Mouse (Mus musculus) stomach, embryonic 14.5 days (tissue): ENCODE measurements around the gene Pard3b. TPM values are rescaled to one million over a fixed set of nuclear protein-coding genes. Genes with fewer than 3 reads are reported as not detected.

Experiments used
- ATAC-seq: fragments of 200-750 bp; cut with Nextera tagmentation; 2 replicates; pipeline ENCODE4 v1.8.0; 2017; ENCODE audit warnings: low read depth, moderate TSS enrichment; ENCODE audit not compliant: insufficient number of reproducible peaks, insufficient read depth, low FRiP score
- H3K27ac ChIP-seq: fragments of 300-500 bp; sonication (generic); 2 replicates; pipeline ENCODE4 v1.5.1; 2014; ENCODE audit warnings: mild to moderate bottlenecking, low read length, moderate library complexity, mixed read lengths
- H3K27me3 ChIP-seq: fragments of 300-500 bp; sonication (generic); 2 replicates; pipeline ENCODE4 v1.6.1; 2014; ENCODE audit warnings: low read length, control low read depth, mixed read lengths; ENCODE audit not compliant: control insufficient read depth, insufficient read depth
- H3K36me3 ChIP-seq: fragments of 300-500 bp; sonication (generic); 2 replicates; pipeline ENCODE4 v1.6.1; 2014; ENCODE audit warnings: mild to moderate bottlenecking, control low read depth, low read length, moderate library complexity, mixed read lengths; ENCODE audit not compliant: control insufficient read depth, insufficient read depth
- H3K4me1 ChIP-seq: fragments of 300-500 bp; sonication (generic); 2 replicates; pipeline ENCODE4 v1.6.1; 2014; ENCODE audit warnings: low read length, control low read depth, mixed read lengths; ENCODE audit not compliant: control insufficient read depth, insufficient read depth
- H3K4me2 ChIP-seq: fragments of 300-500 bp; sonication (generic); replicated peaks from 2 replicates; pipeline ENCODE4 v1.6.1; 2014; ENCODE audit warnings: low read depth, low read length, control low read depth
- H3K4me3 ChIP-seq: fragments of 300-500 bp; sonication (generic); 2 replicates; pipeline ENCODE4 v1.5.1; 2014; ENCODE audit warnings: low read depth, low read length, control low read depth
- H3K9ac ChIP-seq: fragments of 300-500 bp; sonication (generic); replicated peaks from 2 replicates; pipeline ENCODE4 v1.6.1; 2014; ENCODE audit warnings: low read depth, mild to moderate bottlenecking, control low read depth, low read length, moderate library complexity, mixed read lengths
- H3K9me3 ChIP-seq: fragments of 300-500 bp; sonication (generic); 2 replicates; pipeline ENCODE4 v1.6.1; 2016; ENCODE audit warnings: low read depth, low read length, control low read depth; ENCODE audit not compliant: control insufficient read depth
- WGBS: fragments of 180-500 bp; shearing (Covaris S2); extraction: QIAGEN DNeasy Blood & Tissue Kit; methylation state at CpG from one replicate; pipeline ENCODE4 v1.1.7; 2014; 5-methylcytosine and 5-hydroxymethylcytosine counted together
- polyA plus RNA-seq: library from polyadenylated mRNA; unstranded; fragments of >200 nt; fragmentation: Nextera tagmentation; extraction: Ambion mirVana; gene quantifications from 2 replicates; pipeline ENCODE4 v1.2.1, GENCODE M21; 2014

Pard3b gene
- polyA plus RNA-seq, 1 experiment from 2014 or later = 36.3 TPM

DNA sequence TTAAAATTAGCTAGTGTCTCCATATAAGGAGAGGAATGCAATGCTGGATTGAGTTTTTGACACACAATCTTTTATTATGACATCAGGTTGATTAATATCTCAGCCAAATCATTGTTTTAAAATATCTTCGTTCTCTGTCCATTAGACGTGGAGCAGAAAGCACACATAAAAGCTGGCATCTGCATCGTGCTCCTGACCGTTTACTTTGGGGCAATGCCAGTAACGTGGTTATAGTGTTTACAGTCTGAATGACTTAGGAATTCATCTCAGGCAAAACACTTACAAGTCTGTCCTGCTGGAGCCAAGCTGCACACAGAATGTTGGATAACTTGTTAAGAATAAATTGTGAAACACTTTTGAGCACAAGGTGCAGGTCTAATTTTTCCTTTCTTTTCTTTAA, 141.3 kb downstream of the Pard3b start:
- ATAC-seq = no peak
- no peak overlapping the region for H3K4me3 ChIP-seq
- H3K4me2 ChIP-seq = no peak overlapping the region
- H3K9ac ChIP-seq = no peak overlapping the region
- no peaks in the 10 kb centered on the region for H3K9me3 ChIP-seq
- no peaks in the 10 kb centered on the region for H3K27me3 ChIP-seq
- no peak overlapping the region for H3K27ac ChIP-seq
- 14% methylated on average over 5 of the region's 5 CpGs for WGBS
- no peaks in the 10 kb centered on the region for H3K4me1 ChIP-seq
- H3K36me3 ChIP-seq = no peaks in the 10 kb centered on the region

GRCm38 (mm10) chr1:61796296-61796695, 157.7 kb downstream of the Pard3b start:
- no peak overlapping the region for H3K27ac ChIP-seq
- ATAC-seq = no peak
- no peaks in the 10 kb centered on the region for H3K9me3 ChIP-seq
- H3K27me3 ChIP-seq = no peaks in the 10 kb centered on the region
- H3K9ac ChIP-seq = no peak overlapping the region
- H3K36me3 ChIP-seq = no peaks in the 10 kb centered on the region
- no peak overlapping the region for H3K4me2 ChIP-seq
- no peaks in the 10 kb centered on the region for H3K4me1 ChIP-seq
- H3K4me3 ChIP-seq = no peak overlapping the region
- 79% methylated on average over 5 of the region's 5 CpGs for WGBS

DNA sequence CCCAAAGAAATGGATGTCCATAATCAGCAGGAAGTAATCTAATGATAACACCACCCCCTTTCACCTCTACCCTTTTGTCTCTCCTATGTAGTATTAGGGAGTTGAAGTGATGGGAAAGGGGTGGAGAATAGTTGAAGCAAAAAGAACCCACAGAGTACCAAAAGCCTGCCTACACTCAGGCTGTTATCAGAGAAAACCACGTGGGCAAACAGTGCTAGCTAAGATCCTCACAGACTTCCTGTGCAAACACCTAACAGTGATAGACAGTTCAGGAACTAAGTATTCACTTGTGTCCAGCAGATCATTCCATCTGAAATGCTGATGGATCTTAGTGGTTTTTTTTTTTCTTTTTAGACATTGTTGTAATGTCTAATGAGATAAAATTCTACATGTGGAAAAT, 181.6 kb downstream of the Pard3b start:
- Histone ChIP-seq H3K36me3 (no peaks in the 10 kb centered on the region), H3K9me3 (no peaks in the 10 kb centered on the region), H3K4me2 (no peak overlapping the region), H3K9ac (no peak overlapping the region), H3K27me3 (no peaks in the 10 kb centered on the region), H3K4me3 (no peak overlapping the region), H3K4me1 (no peaks in the 10 kb centered on the region), H3K27ac (no peak overlapping the region)
- WGBS = 23% methylated on average over 1 of the region's 1 CpGs
- ATAC-seq = no peak

DNA sequence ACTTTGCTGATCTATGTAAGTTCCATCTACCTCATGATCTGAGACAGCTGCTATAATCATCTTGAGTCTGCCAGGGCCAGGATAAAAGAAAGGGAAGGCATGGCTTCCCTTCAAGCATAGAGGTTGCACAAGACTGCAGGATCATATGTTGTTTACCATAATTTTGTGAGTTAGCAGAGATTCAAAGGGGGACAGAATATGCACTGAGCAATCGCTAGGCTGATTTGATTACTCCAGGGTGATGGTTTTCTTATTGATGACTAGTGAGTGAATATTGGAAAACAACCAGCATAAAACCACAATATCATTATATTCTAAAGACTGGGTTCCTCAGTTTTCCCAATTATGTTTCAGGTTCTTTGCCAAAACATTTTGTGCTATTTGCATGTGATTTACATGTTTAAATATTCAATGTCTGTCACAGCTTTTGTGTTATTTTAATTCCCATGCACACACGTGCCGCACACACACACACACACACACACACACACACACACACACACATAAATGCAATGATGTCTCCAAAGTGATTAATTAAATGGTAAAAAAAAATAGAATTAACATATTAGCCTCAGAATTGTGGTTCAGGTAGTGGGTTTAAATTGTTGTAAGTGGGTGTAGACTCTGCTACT, 187.1 kb downstream of the Pard3b start:
- Histone ChIP-seq H3K4me3 (no peak overlapping the region), H3K9me3 (no peaks in the 10 kb centered on the region), H3K27me3 (no peaks in the 10 kb centered on the region), H3K4me2 (no peak overlapping the region), H3K9ac (no peak overlapping the region), H3K27ac (no peak overlapping the region), H3K36me3 (no peaks in the 10 kb centered on the region), H3K4me1 (no peaks in the 10 kb centered on the region)
- no peak for ATAC-seq
- WGBS = 95% methylated on average over 3 of the region's 3 CpGs

DNA sequence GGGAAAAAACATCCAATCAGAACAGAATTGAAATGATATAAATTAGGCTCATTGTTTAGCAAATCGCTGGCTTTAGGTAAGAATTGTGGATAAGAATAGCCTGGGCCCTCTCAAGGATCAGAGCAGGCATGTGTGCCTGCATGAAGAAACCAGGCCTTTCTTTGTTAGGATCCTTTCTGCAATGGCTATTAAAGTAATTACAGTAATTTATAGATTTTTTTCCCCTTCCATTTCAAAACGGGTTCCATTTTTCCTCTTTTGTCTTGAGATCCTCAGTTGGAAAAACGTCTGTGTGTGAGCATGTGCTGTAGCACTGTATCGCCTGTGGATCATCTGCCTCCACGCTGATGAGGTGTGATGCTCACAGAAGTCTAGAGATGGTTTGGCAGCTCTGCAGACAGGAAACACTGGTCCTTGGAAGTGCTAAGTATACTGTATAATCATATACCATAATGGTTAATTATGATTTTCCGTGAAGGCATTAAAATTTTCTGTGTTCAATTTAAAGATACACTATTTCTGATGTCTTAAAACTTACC, 198.5 kb downstream of the Pard3b start:
- H3K27me3 ChIP-seq = no peaks in the 10 kb centered on the region
- 75% methylated on average over 6 of the region's 6 CpGs for WGBS
- H3K4me1 ChIP-seq = no peaks in the 10 kb centered on the region
- H3K9me3 ChIP-seq = no peaks in the 10 kb centered on the region
- H3K9ac ChIP-seq = no peak overlapping the region
- H3K4me3 ChIP-seq = no peak overlapping the region
- H3K36me3 ChIP-seq = no peaks in the 10 kb centered on the region
- no peak overlapping the region for H3K27ac ChIP-seq
- ATAC-seq = no peak
- no peak overlapping the region for H3K4me2 ChIP-seq

GRCm38 (mm10) chr1:61846606-61847005, 208.0 kb downstream of the Pard3b start:
- Histone ChIP-seq H3K27ac (no peak overlapping the region), H3K9ac (no peak overlapping the region), H3K9me3 (no peaks in the 10 kb centered on the region), H3K27me3 (no peaks in the 10 kb centered on the region), H3K4me2 (no peak overlapping the region), H3K4me3 (no peak overlapping the region), H3K36me3 (no peaks in the 10 kb centered on the region), H3K4me1 (no peaks in the 10 kb centered on the region)
- ATAC-seq = no peak

DNA sequence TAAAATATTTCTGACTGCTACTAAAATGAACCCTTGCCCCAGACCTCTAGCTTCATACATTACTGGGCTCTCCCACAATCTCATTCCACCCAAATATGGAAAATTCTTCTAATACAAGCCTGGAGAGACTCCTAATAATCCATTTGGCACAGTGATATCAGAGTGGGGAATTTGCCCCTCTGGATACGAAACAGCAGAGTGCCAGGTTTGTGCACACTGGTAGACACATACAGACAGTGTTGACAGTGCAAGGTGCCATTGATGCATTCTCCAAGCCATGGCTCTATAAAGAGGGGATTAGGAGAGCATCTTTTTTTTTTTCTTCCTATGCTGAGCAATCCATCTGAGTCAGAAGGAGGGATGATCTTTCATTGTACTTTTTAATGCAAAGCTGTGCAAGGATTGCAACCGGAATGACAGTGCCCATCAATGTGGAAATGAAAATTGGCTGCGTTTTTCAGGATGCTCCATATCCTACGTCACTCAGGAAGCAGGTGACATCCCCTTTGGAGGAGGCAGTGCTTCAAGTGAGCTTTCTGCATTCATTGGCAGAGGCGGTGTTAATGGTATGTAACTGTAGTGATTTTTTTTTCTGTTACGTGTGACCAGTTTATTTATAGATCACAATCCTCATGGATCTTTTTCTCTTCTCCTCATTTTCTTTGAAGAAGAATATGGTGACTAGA, 210.5 kb downstream of the Pard3b start:
- Histone ChIP-seq H3K4me2 (no peak overlapping the region), H3K27ac (no peak overlapping the region), H3K27me3 (no peaks in the 10 kb centered on the region), H3K9ac (no peak overlapping the region), H3K4me3 (no peak overlapping the region), H3K36me3 (no peaks in the 10 kb centered on the region), H3K4me1 (no peaks in the 10 kb centered on the region), H3K9me3 (no peaks in the 10 kb centered on the region)
- WGBS = 71% methylated on average over 6 of the region's 6 CpGs
- no peak for ATAC-seq

DNA sequence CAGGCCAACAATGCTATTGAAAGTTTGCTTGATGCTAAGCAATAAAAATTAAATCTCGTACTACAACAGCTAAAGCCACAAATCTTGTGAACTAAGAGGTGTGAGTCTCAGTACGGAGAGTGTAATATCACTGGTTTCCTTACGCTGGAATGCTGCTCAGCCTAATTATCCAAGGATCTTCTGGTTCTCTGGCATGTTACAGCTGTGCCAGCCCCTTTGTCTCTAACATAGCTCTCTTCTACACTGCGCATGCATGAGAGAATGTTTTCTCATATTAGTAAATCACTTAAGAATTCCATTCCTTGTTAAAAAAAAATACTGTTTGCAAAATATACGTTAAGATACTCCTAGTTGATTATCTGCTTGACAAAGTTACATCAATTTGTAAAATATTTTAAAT, 211.8 kb downstream of the Pard3b start:
- no peaks in the 10 kb centered on the region for H3K27me3 ChIP-seq
- no peaks in the 10 kb centered on the region for H3K36me3 ChIP-seq
- H3K27ac ChIP-seq = no peak overlapping the region
- ATAC-seq = no peak
- no peak overlapping the region for H3K4me3 ChIP-seq
- H3K4me2 ChIP-seq = no peak overlapping the region
- H3K4me1 ChIP-seq = no peaks in the 10 kb centered on the region
- no peaks in the 10 kb centered on the region for H3K9me3 ChIP-seq
- 75% methylated on average over 5 of the region's 5 CpGs for WGBS
- no peak overlapping the region for H3K9ac ChIP-seq
